ENCODE assay signal across 7 mouse cellular contexts in genomic region chr4:63752687-63753523, GRCm38 (mm10). TPM values are rescaled to one million over a fixed set of nuclear protein-coding genes. Genes with fewer than 3 reads are reported as not detected.
A peak's percentile ranks its signal among the peaks of the same experiment; 100 is the strongest.
DNase-seq lines count a peak whose midpoint lies in the region; ATAC-seq and TF ChIP-seq lines count a peak whose summit lies in the region.

No protein-coding gene starts in this region.

- no peaks in the 10 kb centered on the region for H3K36me3 ChIP-seq in midbrain, postnatal 0 days (ENCODE audit: insufficient read depth, low read length)
- no peaks in the 10 kb centered on the region for H3K36me3 ChIP-seq in midbrain, embryonic 10.5 days
- H3K36me3 ChIP-seq in heart, embryonic 11.5 days (ENCODE audit: control insufficient read depth, insufficient read depth, low read length): no peaks in the 10 kb centered on the region
- H3K36me3 ChIP-seq in kidney, postnatal 0 days (ENCODE audit: insufficient read depth, low read length): no peaks in the 10 kb centered on the region
- no peaks in the 10 kb centered on the region for H3K36me3 ChIP-seq in lung, embryonic 15.5 days

- no peak overlapping the region for H3K4me3 ChIP-seq in midbrain, postnatal 0 days (ENCODE audit: low read depth, low read length)
- H3K4me3 ChIP-seq in midbrain, embryonic 10.5 days: no peak overlapping the region
- no peak overlapping the region for H3K4me3 ChIP-seq in heart, embryonic 11.5 days (ENCODE audit: low read depth, low read length)
- H3K4me3 ChIP-seq in kidney, postnatal 0 days (replicated peaks; ENCODE audit: low read depth, low read length): no peak overlapping the region
- H3K4me3 ChIP-seq in lung, embryonic 15.5 days: no peak overlapping the region

- H3K4me2 ChIP-seq in midbrain, postnatal 0 days (ENCODE audit: low read depth, low read length, poor library complexity, severe bottlenecking): no peak overlapping the region
- H3K4me2 ChIP-seq in heart, embryonic 11.5 days: peak overlapping the region; percentile 14; the same call in 1 of the 2 replicates
- H3K4me2 ChIP-seq in kidney, postnatal 0 days (ENCODE audit: low read length): no peak overlapping the region
- H3K4me2 ChIP-seq in lung, embryonic 15.5 days: 0 out of 2 replicates have a peak overlapping the region, but pooled peaks have one; percentile 12

- peaks cover 3% of the 10 kb centered on the region; the same call in 1 of the 2 replicates for H3K4me1 ChIP-seq in midbrain, postnatal 0 days (ENCODE audit: insufficient read depth, low read length)
- H3K4me1 ChIP-seq in midbrain, embryonic 10.5 days: peaks cover 12% of the 10 kb centered on the region
- H3K4me1 ChIP-seq in heart, embryonic 11.5 days (ENCODE audit: control insufficient read depth, insufficient read depth, low read length): peaks cover 11% of the 10 kb centered on the region; the same call in 1 of the 2 replicates
- peaks cover 8% of the 10 kb centered on the region; the same call in 1 of the 2 replicates for H3K4me1 ChIP-seq in kidney, postnatal 0 days (replicated peaks; ENCODE audit: insufficient read depth, low read length)
- H3K4me1 ChIP-seq in lung, embryonic 15.5 days: peaks cover 28% of the 10 kb centered on the region

- H3K9me3 ChIP-seq in midbrain, postnatal 0 days (ENCODE audit: low read length): no peaks in the 10 kb centered on the region
- no peaks in the 10 kb centered on the region for H3K9me3 ChIP-seq in midbrain, embryonic 10.5 days (replicated peaks)
- H3K9me3 ChIP-seq in heart, embryonic 11.5 days (replicated peaks; ENCODE audit: control insufficient read depth, low read length): no peaks in the 10 kb centered on the region
- H3K9me3 ChIP-seq in kidney, postnatal 0 days (replicated peaks; ENCODE audit: low read length): no peaks in the 10 kb centered on the region
- no peaks in the 10 kb centered on the region for H3K9me3 ChIP-seq in lung, embryonic 15.5 days

- H3K9ac ChIP-seq in midbrain, postnatal 0 days (replicated peaks; ENCODE audit: low read length, poor library complexity, severe bottlenecking): no peak overlapping the region
- no peak overlapping the region for H3K9ac ChIP-seq in heart, embryonic 11.5 days (ENCODE audit: low read depth, low read length)
- no peak overlapping the region for H3K9ac ChIP-seq in kidney, postnatal 0 days (ENCODE audit: low read depth, low read length)
- H3K9ac ChIP-seq in lung, embryonic 15.5 days: no peak overlapping the region

- peak; percentile 44 for TF ChIP-seq CTCF in midbrain, postnatal 0 days (IDR thresholded peaks at IDR 0.05)
- peak; percentile 63 for TF ChIP-seq CTCF in kidney, postnatal 0 days (IDR thresholded peaks at IDR 0.05; ENCODE audit: low read depth)

- no peaks in the 10 kb centered on the region for H3K27me3 ChIP-seq in midbrain, postnatal 0 days (ENCODE audit: insufficient read depth, low read length)
- no peaks in the 10 kb centered on the region for H3K27me3 ChIP-seq in midbrain, embryonic 10.5 days (ENCODE audit: low read depth, poor library complexity, severe bottlenecking)
- peaks cover 4% of the 10 kb centered on the region; the same call in 1 of the 2 replicates for H3K27me3 ChIP-seq in heart, embryonic 11.5 days (ENCODE audit: control insufficient read depth, insufficient read depth, low read length)
- H3K27me3 ChIP-seq in kidney, postnatal 0 days (ENCODE audit: insufficient read depth, low read length): no peaks in the 10 kb centered on the region
- peaks cover 9% of the 10 kb centered on the region; the same call in 1 of the 2 replicates for H3K27me3 ChIP-seq in lung, embryonic 15.5 days

- ATAC-seq in midbrain, postnatal 0 days (ENCODE audit: low FRiP score): no peak
- ATAC-seq in heart, embryonic 11.5 days (replicated peaks; ENCODE audit: insufficient number of reproducible peaks, low FRiP score, low TSS enrichment): peak; percentile 67
- peak; percentile 23; the same call in 1 of the 2 replicates for ATAC-seq in kidney, postnatal 0 days (replicated peaks; ENCODE audit: low FRiP score, low read depth)
- ATAC-seq in lung, embryonic 15.5 days (ENCODE audit: borderline replicate concordance, extremely low read depth, low FRiP score, low TSS enrichment): peak; percentile 83

- H3K27ac ChIP-seq in midbrain, postnatal 0 days (ENCODE audit: low read depth, low read length): no peak overlapping the region
- H3K27ac ChIP-seq in midbrain, embryonic 10.5 days (replicated peaks): no peak overlapping the region
- H3K27ac ChIP-seq in heart, embryonic 11.5 days (ENCODE audit: low read depth, low read length): no peak overlapping the region
- no peak overlapping the region for H3K27ac ChIP-seq in kidney, postnatal 0 days
- H3K27ac ChIP-seq in lung, embryonic 15.5 days: no peak overlapping the region

- no peak for DNase-seq in midbrain, postnatal 0 days (ENCODE audit: low spot score)
- DNase-seq in midbrain, embryonic 10.5 days (ENCODE audit: low spot score): no peak
- peak; percentile 63 to 73 for DNase-seq in adrenal gland, postnatal 36 days
- peak; percentile 70 for DNase-seq in kidney, postnatal 0 days (ENCODE audit: low spot score)
- peak; percentile 71 for DNase-seq in testis, postnatal 10 days (ENCODE audit: low spot score)

- WGBS in midbrain, postnatal 0 days: 60% methylated on average over 16 of the region's 16 CpGs
- WGBS in midbrain, embryonic 10.5 days: 71% methylated on average over 16 of the region's 16 CpGs
- WGBS in heart, embryonic 11.5 days (ENCODE audit: insufficient replicate concordance): 30% methylated on average over 16 of the region's 16 CpGs
- 49% methylated on average over 16 of the region's 16 CpGs for WGBS in kidney, postnatal 0 days
- 24% methylated on average over 16 of the region's 16 CpGs for WGBS in lung, embryonic 15.5 days

RNA-seq across cellular contexts. Expression of gene Tnfsf15, which starts 8.0 kb away (rescaled TPM):
- total RNA-seq in midbrain, postnatal 0 days (2014; rRNA removed): not detected in 2 replicates
- polyA plus RNA-seq in midbrain, postnatal 0 days (2015; fragmentation: Nextera tagmentation; extraction: Ambion mirVana): not detected in 2 replicates
- polyA plus RNA-seq in midbrain, embryonic 10.5 days (2016; fragmentation: Nextera tagmentation; extraction: Ambion mirVana): not detected in 2 replicates
- total RNA-seq in adrenal gland, postnatal 36 days (2021): under 1 TPM; 0.23 to 0.53 TPM
- polyA plus RNA-seq in heart, embryonic 11.5 days (2014; fragmentation: Nextera tagmentation; extraction: Ambion mirVana): 0.04 TPM in 1 of 2 replicates, not detected in the other
- 0.55 and 0.77 TPM in 2 replicates for polyA plus RNA-seq in kidney, postnatal 0 days (2015; fragmentation: Nextera tagmentation; extraction: Ambion mirVana)
- polyA plus RNA-seq in lung, embryonic 15.5 days (2015; fragmentation: Nextera tagmentation; extraction: Ambion mirVana): 0.14 and 0.27 TPM in 2 replicates

Comparison
In these comparisons a context has a peak if more than half of its experiments do, and no peak if none do; other contexts are left out.
1. DNase-seq: peak in adrenal gland, postnatal 36 days (2 of 2), kidney, postnatal 0 days (single experiment) and testis, postnatal 10 days (single experiment); none in midbrain, postnatal 0 days (single experiment) and midbrain, embryonic 10.5 days (single experiment).
2. H3K4me2 ChIP-seq: peak in heart, embryonic 11.5 days (single experiment) and lung, embryonic 15.5 days (single experiment); none in midbrain, postnatal 0 days (single experiment) and kidney, postnatal 0 days (single experiment).